Mouse (Mus musculus) ES-E14 (cell line): ENCODE data around the gene Fscn3.

Experiments
- HCFC1 ChIP-seq: IDR thresholded peaks from 2 replicates; pipeline ENCODE4 v1.6.1; 2012; ENCODE audit warnings: low read length, inconsistent platforms, borderline replicate concordance; ENCODE audit not compliant: insufficient read depth
- ZNF384 ChIP-seq: IDR thresholded peaks from 2 replicates; pipeline ENCODE4 v1.6.1; 2012; ENCODE audit warnings: low read depth, low read length, inconsistent platforms

DNA sequence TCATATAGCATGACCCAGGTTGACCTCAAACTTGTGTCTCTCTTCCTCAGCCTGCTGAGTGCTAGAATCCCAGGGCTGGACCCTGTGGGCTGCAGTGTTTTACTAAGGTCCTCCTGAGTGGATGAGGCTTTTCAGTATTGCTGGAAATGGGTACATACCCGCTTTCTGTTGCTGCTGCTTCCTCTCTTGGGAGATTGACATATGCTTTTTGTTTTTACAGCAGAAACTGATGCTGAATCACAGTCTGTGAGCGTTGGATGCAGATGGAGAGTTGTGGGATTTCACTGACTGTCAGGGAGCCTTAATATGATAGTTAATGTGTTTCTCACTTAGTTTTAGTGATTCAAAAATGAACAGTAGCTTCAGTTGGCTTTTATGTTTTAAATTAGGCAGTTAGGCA is 58.9 kb downstream of the Fscn3 start:
- TF ChIP-seq ZNF384, result no peak
- no peak for TF ChIP-seq HCFC1
